Mouse (Mus musculus): ENCODE results near the gene Shroom1. TPM values are rescaled to one million over a fixed set of nuclear protein-coding genes. Genes with fewer than 3 reads are reported as not detected.

Shroom1 gene
- polyA plus RNA-seq, 2 experiments = 3.9 to 7.1 TPM

DNA sequence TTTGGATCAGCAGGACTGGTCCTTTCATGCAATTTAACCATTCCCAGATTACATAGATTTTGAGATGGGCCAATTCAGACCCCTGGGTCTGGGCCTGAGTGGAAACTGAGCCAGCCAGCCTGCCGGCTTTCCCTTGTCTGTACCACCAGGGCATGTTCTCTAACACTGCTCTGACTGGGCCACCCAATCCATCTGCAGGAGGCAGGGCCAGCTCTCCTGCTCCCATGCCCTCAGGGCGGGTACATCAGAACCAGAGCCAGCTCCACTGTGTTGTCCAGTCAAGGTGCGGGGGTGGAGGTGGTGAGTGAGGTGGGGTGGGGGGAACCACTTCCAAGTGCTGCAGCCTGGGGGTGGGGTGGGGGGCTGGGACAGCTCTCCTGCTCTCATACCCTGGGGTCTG lies 29.3 kb downstream of the Shroom1 start:
- no peak overlapping the region for H3K9ac ChIP-seq (ENCODE audit: low read depth, low read length, severe bottlenecking)
- DNase-seq (ENCODE audit: low spot score) (no peak), ATAC-seq (ENCODE audit: low FRiP score, low read depth) (no peak)
- no peak for TF ChIP-seq POLR2A (IDR thresholded peaks at IDR 0.05; ENCODE audit: borderline replicate concordance, extremely low read depth, insufficient read depth, insufficient read length)
- H3K9me3 ChIP-seq (ENCODE audit: control insufficient read depth, low read length) = no peaks in the 10 kb centered on the region
- H3K4me2 ChIP-seq (replicated peaks; ENCODE audit: low read depth, low read length, severe bottlenecking) = no peak overlapping the region
- no peak overlapping the region for H3K4me3 ChIP-seq (replicated peaks; ENCODE audit: low read length)
- WGBS = 53% methylated on average over 3 of the region's 3 CpGs
- H3K36me3 ChIP-seq (ENCODE audit: control insufficient read depth, insufficient read depth, low read length) = no peaks in the 10 kb centered on the region
- H3K27ac ChIP-seq (replicated peaks; ENCODE audit: low read depth, low read length) = no peak overlapping the region
- H3K27me3 ChIP-seq (ENCODE audit: control insufficient read depth, insufficient read depth, low read length) = peaks cover 9% of the 10 kb centered on the region
- 0 out of 2 replicates have a peak, but pooled peaks cover 6% of the 10 kb centered on the region for H3K4me1 ChIP-seq (ENCODE audit: control insufficient read depth, insufficient read depth, low read length)

DNA sequence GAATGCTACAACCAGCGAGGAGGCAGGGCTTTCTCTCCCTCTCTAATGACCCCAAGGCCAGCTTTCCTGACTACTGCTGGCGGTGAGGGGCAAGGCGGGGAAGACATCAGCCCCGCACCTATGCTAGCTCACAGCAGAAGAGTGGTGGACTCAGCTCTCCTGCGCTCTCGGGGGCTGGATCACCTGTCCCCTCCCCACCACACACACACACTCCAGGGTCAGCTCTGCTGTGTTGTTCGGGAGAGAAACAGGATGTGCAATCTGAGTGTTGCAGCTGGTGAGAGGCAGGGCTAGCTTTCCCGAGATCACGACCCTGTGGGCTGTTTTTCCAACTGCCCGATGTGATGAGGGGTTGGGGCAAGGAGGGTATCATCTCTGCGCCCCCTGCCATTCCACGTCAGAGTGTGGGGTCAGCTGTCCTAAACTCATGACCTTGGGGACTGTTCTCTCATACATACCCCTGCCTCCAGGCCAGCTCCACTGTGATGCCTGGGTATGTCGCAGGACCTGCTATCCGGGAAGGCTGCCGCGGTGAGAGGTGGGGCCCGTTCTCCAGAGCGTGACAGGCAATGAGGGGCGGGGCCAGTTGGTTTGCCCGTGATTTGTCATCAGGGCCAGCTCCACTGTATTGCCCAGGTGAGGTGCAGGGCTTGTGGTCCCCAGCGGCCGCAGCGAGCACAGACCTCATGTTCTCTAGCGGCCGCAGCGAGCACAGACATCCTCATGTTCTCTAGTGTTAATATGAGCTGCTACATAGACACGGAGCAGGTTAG lies 30.0 kb downstream of the Shroom1 start:
- Histone ChIP-seq H3K9ac (ENCODE audit: low read depth, low read length, severe bottlenecking) (no peak overlapping the region; the same call in 1 of the 2 replicates), H3K4me3 (replicated peaks; ENCODE audit: low read length) (peak overlapping the region; percentile 23), H3K36me3 (ENCODE audit: control insufficient read depth, insufficient read depth, low read length) (no peaks in the 10 kb centered on the region), H3K27me3 (ENCODE audit: control insufficient read depth, insufficient read depth, low read length) (peaks cover 7% of the 10 kb centered on the region; the same call in 1 of the 2 replicates), H3K4me1 (ENCODE audit: control insufficient read depth, insufficient read depth, low read length) (0 out of 2 replicates have a peak, but pooled peaks cover 6% of the 10 kb centered on the region), H3K9me3 (ENCODE audit: control insufficient read depth, low read length) (no peaks in the 10 kb centered on the region), H3K4me2 (replicated peaks; ENCODE audit: low read depth, low read length, severe bottlenecking) (peak overlapping the region; percentile 40), H3K27ac (replicated peaks; ENCODE audit: low read depth, low read length) (no peak overlapping the region)
- ATAC-seq (ENCODE audit: low FRiP score, low read depth) (no peak), DNase-seq (ENCODE audit: low spot score) (no peak)
- 9% methylated on average over 27 of the region's 27 CpGs for WGBS
- TF ChIP-seq POLR2A (IDR thresholded peaks at IDR 0.05; ENCODE audit: borderline replicate concordance, extremely low read depth, insufficient read depth, insufficient read length) = no peak

DNA sequence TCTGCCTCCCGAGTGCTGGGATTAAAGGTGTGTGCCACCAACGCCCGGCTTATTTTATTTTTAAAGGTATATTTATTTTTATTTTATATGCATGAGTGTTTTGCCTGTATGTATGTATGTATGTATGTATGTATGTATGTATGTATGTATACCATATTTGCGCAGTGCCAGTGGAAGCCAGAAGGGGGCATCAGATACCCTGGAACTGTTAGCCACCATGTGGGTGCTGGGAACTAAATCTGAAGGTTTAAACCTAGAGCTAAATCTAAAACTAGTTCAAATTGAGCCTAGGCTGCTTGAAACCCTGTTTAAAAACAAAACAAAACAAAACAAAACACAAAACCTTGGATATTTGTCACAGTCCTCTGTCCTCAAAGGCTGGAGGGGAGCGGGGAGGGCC lies 32.0 kb downstream of the Shroom1 start:
- Histone ChIP-seq H3K4me3 (replicated peaks; ENCODE audit: low read length) (no peak overlapping the region), H3K9me3 (ENCODE audit: control insufficient read depth, low read length) (no peaks in the 10 kb centered on the region), H3K36me3 (ENCODE audit: control insufficient read depth, insufficient read depth, low read length) (no peaks in the 10 kb centered on the region), H3K27me3 (ENCODE audit: control insufficient read depth, insufficient read depth, low read length) (peaks cover 7% of the 10 kb centered on the region; the same call in 1 of the 2 replicates), H3K4me1 (ENCODE audit: control insufficient read depth, insufficient read depth, low read length) (0 out of 2 replicates have a peak, but pooled peaks cover 6% of the 10 kb centered on the region), H3K9ac (ENCODE audit: low read depth, low read length, severe bottlenecking) (no peak overlapping the region), H3K4me2 (replicated peaks; ENCODE audit: low read depth, low read length, severe bottlenecking) (no peak overlapping the region), H3K27ac (replicated peaks; ENCODE audit: low read depth, low read length) (no peak overlapping the region)
- no peak for DNase-seq (ENCODE audit: low spot score)
- no peak for TF ChIP-seq POLR2A (IDR thresholded peaks at IDR 0.05; ENCODE audit: borderline replicate concordance, extremely low read depth, insufficient read depth, insufficient read length)
- 95% methylated on average over 5 of the region's 5 CpGs for WGBS
- ATAC-seq (ENCODE audit: low FRiP score, low read depth) = no peak

DNA sequence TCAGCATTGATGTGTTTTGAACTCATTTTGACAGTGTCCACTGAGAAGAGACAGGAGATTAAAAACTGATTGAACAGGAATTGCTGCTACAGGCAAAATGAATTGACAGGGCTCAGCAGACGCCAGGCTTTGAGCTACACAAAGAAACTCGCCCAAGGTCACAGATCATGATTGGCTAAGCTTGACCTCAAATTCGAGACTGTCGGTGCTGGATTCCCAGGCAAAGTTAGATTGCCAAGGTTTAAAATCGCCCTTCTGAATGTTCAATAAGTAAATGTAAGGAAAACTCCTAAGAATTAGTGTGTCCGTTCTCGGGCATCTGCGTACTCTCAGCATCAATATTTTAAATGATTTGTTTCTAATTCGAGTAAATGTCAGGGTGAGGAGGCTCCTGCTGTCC lies 32.4 kb downstream of the Shroom1 start:
- no peak for ATAC-seq (ENCODE audit: low FRiP score, low read depth)
- H3K4me2 ChIP-seq (replicated peaks; ENCODE audit: low read depth, low read length, severe bottlenecking) = no peak overlapping the region
- no peak for DNase-seq (ENCODE audit: low spot score)
- no peak overlapping the region for H3K4me3 ChIP-seq (replicated peaks; ENCODE audit: low read length)
- H3K27ac ChIP-seq (replicated peaks; ENCODE audit: low read depth, low read length) = no peak overlapping the region
- H3K4me1 ChIP-seq (ENCODE audit: control insufficient read depth, insufficient read depth, low read length) = 0 out of 2 replicates have a peak, but pooled peaks cover 6% of the 10 kb centered on the region
- no peak for TF ChIP-seq POLR2A (IDR thresholded peaks at IDR 0.05; ENCODE audit: borderline replicate concordance, extremely low read depth, insufficient read depth, insufficient read length)
- WGBS = 88% methylated on average over 9 of the region's 9 CpGs
- no peaks in the 10 kb centered on the region for H3K9me3 ChIP-seq (ENCODE audit: control insufficient read depth, low read length)
- peaks cover 7% of the 10 kb centered on the region; the same call in 1 of the 2 replicates for H3K27me3 ChIP-seq (ENCODE audit: control insufficient read depth, insufficient read depth, low read length)
- H3K36me3 ChIP-seq (ENCODE audit: control insufficient read depth, insufficient read depth, low read length) = no peaks in the 10 kb centered on the region
- no peak overlapping the region for H3K9ac ChIP-seq (ENCODE audit: low read depth, low read length, severe bottlenecking)

DNA sequence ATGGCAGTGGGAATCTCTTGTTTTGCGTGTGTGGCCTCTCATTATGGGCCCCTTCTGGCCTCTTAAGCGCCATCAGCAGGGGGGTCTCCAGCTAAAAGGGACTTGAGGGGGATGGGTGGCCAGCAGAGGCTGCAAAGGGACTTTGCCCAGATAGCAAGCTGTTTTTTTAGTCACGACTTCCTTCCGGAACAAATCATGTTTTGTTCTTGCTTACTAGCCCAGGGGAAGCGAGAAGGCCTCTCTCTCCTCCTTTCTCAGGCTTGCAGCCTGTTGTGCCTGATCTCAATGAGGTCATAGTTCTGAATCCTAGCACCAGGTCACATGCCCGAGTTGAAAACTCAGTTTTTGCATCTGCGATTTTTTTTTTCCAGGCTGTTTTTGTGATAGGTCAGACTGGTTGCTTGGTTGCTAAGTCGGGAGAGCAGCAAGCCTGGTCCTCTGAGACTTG lies 35.0 kb downstream of the Shroom1 start:
- WGBS = 35% methylated on average over 8 of the region's 8 CpGs
- H3K4me3 ChIP-seq (replicated peaks; ENCODE audit: low read length) = no peak overlapping the region

More for the DNA sequence above, 35.0 kb downstream of the Shroom1 start:
- Histone ChIP-seq H3K36me3 (ENCODE audit: control insufficient read depth, insufficient read depth, low read length) (no peaks in the 10 kb centered on the region), H3K4me2 (replicated peaks; ENCODE audit: low read depth, low read length, severe bottlenecking) (no peak overlapping the region), H3K27ac (replicated peaks; ENCODE audit: low read depth, low read length) (no peak overlapping the region), H3K4me1 (ENCODE audit: control insufficient read depth, insufficient read depth, low read length) (peaks cover 7% of the 10 kb centered on the region; the same call in 1 of the 2 replicates), H3K9ac (ENCODE audit: low read depth, low read length, severe bottlenecking) (no peak overlapping the region), H3K9me3 (ENCODE audit: control insufficient read depth, low read length) (no peaks in the 10 kb centered on the region), H3K27me3 (ENCODE audit: control insufficient read depth, insufficient read depth, low read length) (peaks cover 5% of the 10 kb centered on the region; the same call in 1 of the 2 replicates)
- no peak for TF ChIP-seq POLR2A (IDR thresholded peaks at IDR 0.05; ENCODE audit: borderline replicate concordance, extremely low read depth, insufficient read depth, insufficient read length)
- no peak for ATAC-seq (ENCODE audit: low FRiP score, low read depth)
- DNase-seq (ENCODE audit: low spot score) = no peak

Data from limb, embryonic 14.5 days (tissue).